Mouse (Mus musculus) G1E (cell line): ENCODE data around the gene Fbxl18.
A peak's percentile ranks its signal among the peaks of the same experiment; 100 is the strongest.

Source experiments
- CTCF ChIP-seq: IDR thresholded peaks from 2 replicates; pipeline ENCODE4 v1.5.1; 2012; ENCODE audit warnings: low read depth, low read length, inconsistent platforms, mixed read lengths
- TAL1 ChIP-seq: conservative IDR thresholded peaks from 2 replicates; pipeline ENCODE4 v1.6.1; 2012; ENCODE audit warnings: low read depth, low read length, inconsistent platforms, mixed read lengths

- TF ChIP-seq CTCF (peak; percentile 92), TAL1 (no peak)
Measured at GRCm38 (mm10) chr5:142879318-142880175, 15.7 kb downstream of the Fbxl18 start.
